Mouse (Mus musculus) limb, embryonic 12.5 days (tissue): ENCODE measurements at regions not wholly inside any gene's neighbourhood (a gene's known extent, or its start where the extent isn't known, plus 50 kb on each side); places are given as distances from the start of the nearest gene placed in this dataset.

Source experiments
- ATAC-seq: fragments of 200-750 bp; cut with Nextera tagmentation; 2 replicates; pipeline ENCODE4 v1.8.0; 2017; ENCODE audit warnings: low read depth, moderate TSS enrichment; ENCODE audit not compliant: insufficient number of reproducible peaks, insufficient read depth, low FRiP score, low TSS enrichment
- H3K27ac ChIP-seq: fragments of 300-500 bp; sonication (generic); 2 replicates; pipeline ENCODE4 v1.5.1; 2016; ENCODE audit warnings: mild to moderate bottlenecking, moderate library complexity
- H3K27me3 ChIP-seq: fragments of 300-500 bp; sonication (generic); 2 replicates; pipeline ENCODE4 v1.6.1; 2016; ENCODE audit warnings: mild to moderate bottlenecking, moderate library complexity
- H3K36me3 ChIP-seq: fragments of 300-500 bp; sonication (generic); 2 replicates; pipeline ENCODE4 v1.6.1; 2016; ENCODE audit warnings: mild to moderate bottlenecking, moderate library complexity
- H3K4me1 ChIP-seq: fragments of 300-500 bp; sonication (generic); replicated peaks from 2 replicates; pipeline ENCODE4 v1.6.1; 2016
- H3K4me2 ChIP-seq: fragments of 300-500 bp; sonication (generic); 2 replicates; pipeline ENCODE4 v1.6.1; 2016; ENCODE audit warnings: mild to moderate bottlenecking, moderate library complexity
- H3K4me3 ChIP-seq: fragments of 300-500 bp; sonication (generic); replicated peaks from 2 replicates; pipeline ENCODE4 v1.5.1; 2016; ENCODE audit warnings: mild to moderate bottlenecking
- H3K9ac ChIP-seq: fragments of 300-500 bp; sonication (generic); replicated peaks from 2 replicates; pipeline ENCODE4 v1.6.1; 2016; ENCODE audit warnings: mild to moderate bottlenecking, moderate library complexity
- H3K9me3 ChIP-seq: fragments of 300-500 bp; sonication (generic); 2 replicates; pipeline ENCODE4 v1.6.1; 2016; ENCODE audit warnings: mild to moderate bottlenecking, moderate library complexity
- whole genome bisulfite sequencing: fragments of 180-500 bp; shearing (Covaris S2); methylation state at CpG from one replicate; pipeline ENCODE4 v1.1.7; 2016; 5-methylcytosine and 5-hydroxymethylcytosine counted together

GRCm38 (mm10) chr9:98714661-98715060 is 113.2 kb upstream of the Mrps22 start:
- Histone ChIP-seq H3K4me3 (no peak overlapping the region), H3K4me2 (no peak overlapping the region), H3K9me3 (no peaks in the 10 kb centered on the region), H3K9ac (no peak overlapping the region), H3K27me3 (no peaks in the 10 kb centered on the region), H3K4me1 (peaks cover 29% of the 10 kb centered on the region), H3K27ac (no peak overlapping the region), H3K36me3 (no peaks in the 10 kb centered on the region)
- 80% methylated on average over 9 of the region's 9 CpGs for WGBS
- ATAC-seq = no peak

DNA sequence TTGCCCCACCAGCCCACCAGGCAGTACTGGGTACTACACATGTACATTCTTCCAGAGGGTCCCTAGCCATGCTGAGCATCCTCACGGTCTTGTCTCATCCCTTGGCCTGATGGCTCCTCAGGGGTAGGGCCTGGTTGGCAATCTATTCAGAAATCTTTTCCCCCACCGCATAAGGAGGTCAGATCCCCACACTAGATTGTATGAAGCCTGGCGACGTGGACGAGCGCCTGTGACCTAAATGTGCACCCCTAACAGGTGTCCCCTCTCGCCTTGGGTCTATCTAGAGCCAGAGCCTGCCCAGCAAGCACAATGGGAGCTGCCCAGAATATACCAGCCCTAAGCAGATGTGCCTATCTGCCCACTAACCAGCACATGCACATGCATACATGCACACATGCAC is 111.4 kb upstream of the Mrps22 start:
- Histone ChIP-seq H3K9ac (no peak overlapping the region), H3K27ac (no peak overlapping the region), H3K4me3 (no peak overlapping the region), H3K4me2 (no peak overlapping the region), H3K9me3 (no peaks in the 10 kb centered on the region), H3K36me3 (no peaks in the 10 kb centered on the region), H3K27me3 (no peaks in the 10 kb centered on the region), H3K4me1 (peaks cover 47% of the 10 kb centered on the region)
- ATAC-seq = no peak
- WGBS = 94% methylated on average over 7 of the region's 7 CpGs

DNA sequence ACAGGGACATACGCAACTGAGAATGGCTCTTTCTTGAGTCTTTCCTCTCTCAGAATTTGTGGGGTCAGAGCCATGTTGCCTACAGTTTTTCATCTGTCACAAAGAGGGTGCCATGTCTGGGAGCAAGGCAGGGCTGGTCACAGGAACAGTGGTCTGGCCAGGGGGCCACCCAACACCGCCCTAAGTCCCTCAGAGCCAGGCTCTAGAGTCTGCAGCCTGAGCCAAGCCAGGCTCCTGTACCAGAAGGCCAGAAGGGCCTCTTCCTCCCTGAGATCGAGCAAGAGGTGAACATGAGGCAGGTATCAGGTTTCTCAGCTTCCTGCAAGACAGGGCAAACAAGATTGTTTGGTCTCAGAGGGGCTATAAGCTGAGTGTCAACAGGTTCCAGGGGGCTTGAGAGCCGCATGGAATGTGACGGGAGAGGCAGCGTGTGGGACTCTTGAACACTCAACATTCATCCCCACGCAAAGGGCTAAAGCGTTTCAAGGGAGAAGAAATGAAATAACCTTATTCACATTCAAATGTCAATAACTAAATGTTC is 110.6 kb upstream of the Mrps22 start:
- no peaks in the 10 kb centered on the region for H3K9me3 ChIP-seq
- WGBS = 40% methylated on average over 8 of the region's 8 CpGs
- H3K9ac ChIP-seq = no peak overlapping the region
- H3K4me3 ChIP-seq = no peak overlapping the region
- no peak overlapping the region for H3K27ac ChIP-seq
- H3K4me2 ChIP-seq = no peak overlapping the region
- no peaks in the 10 kb centered on the region for H3K36me3 ChIP-seq
- H3K4me1 ChIP-seq = peaks cover 52% of the 10 kb centered on the region
- ATAC-seq = peak; percentile 51
- no peaks in the 10 kb centered on the region for H3K27me3 ChIP-seq

DNA sequence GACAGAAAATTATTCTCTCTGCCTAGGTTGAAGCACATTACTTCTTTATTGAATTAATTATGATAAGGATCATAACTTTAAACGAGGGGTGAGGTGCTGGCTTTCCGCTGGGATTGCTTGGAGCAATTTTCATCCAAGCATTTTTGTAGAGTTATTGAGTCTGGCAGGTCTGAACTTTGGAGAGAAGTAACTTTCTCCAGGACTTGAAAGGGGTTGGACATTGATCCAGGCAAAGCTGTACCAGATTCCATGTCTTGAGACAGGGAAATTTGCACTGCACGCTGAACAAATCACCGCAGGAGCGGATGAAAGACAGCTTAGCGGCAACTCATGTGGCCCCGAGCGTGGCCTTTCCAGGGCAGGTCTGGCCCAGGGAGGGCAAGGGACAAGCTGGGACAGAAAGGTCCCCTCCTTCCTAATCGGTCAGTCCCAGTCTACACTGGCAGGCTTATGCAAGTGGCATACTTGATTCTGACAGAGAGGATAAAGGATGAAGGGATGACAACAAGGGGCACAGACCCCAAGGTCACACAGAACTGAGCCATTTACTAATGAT is 108.8 kb upstream of the Mrps22 start:
- peak overlapping the region; percentile 85 for H3K27ac ChIP-seq
- H3K4me2 ChIP-seq = peak overlapping the region; percentile 34
- ATAC-seq = 0 out of 2 replicates have a peak, but pooled peaks have one; percentile 13
- H3K4me3 ChIP-seq = no peak overlapping the region
- no peak overlapping the region for H3K9ac ChIP-seq
- no peaks in the 10 kb centered on the region for H3K27me3 ChIP-seq
- peaks cover 56% of the 10 kb centered on the region for H3K4me1 ChIP-seq
- WGBS = 33% methylated on average over 9 of the region's 9 CpGs
- H3K9me3 ChIP-seq = no peaks in the 10 kb centered on the region
- H3K36me3 ChIP-seq = no peaks in the 10 kb centered on the region

GRCm38 (mm10) chr9:98708001-98708680 is 106.7 kb upstream of the Mrps22 start:
- no peak for ATAC-seq
- Histone ChIP-seq H3K4me1 (peaks cover 64% of the 10 kb centered on the region), H3K27me3 (no peaks in the 10 kb centered on the region), H3K9ac (no peak overlapping the region), H3K36me3 (no peaks in the 10 kb centered on the region), H3K4me3 (no peak overlapping the region), H3K9me3 (no peaks in the 10 kb centered on the region), H3K4me2 (peak overlapping the region; percentile 33; the same call in 1 of the 2 replicates), H3K27ac (no peak overlapping the region)
- WGBS = 26% methylated on average over 18 of the region's 18 CpGs

GRCm38 (mm10) chr9:98707491-98707890 is 106.0 kb upstream of the Mrps22 start:
- no peak overlapping the region for H3K4me3 ChIP-seq
- no peak overlapping the region for H3K4me2 ChIP-seq
- no peaks in the 10 kb centered on the region for H3K36me3 ChIP-seq
- H3K27ac ChIP-seq = no peak overlapping the region
- WGBS = 54% methylated on average over 6 of the region's 6 CpGs
- no peaks in the 10 kb centered on the region for H3K9me3 ChIP-seq
- H3K4me1 ChIP-seq = peaks cover 64% of the 10 kb centered on the region
- no peak overlapping the region for H3K9ac ChIP-seq
- no peak for ATAC-seq
- H3K27me3 ChIP-seq = no peaks in the 10 kb centered on the region

DNA sequence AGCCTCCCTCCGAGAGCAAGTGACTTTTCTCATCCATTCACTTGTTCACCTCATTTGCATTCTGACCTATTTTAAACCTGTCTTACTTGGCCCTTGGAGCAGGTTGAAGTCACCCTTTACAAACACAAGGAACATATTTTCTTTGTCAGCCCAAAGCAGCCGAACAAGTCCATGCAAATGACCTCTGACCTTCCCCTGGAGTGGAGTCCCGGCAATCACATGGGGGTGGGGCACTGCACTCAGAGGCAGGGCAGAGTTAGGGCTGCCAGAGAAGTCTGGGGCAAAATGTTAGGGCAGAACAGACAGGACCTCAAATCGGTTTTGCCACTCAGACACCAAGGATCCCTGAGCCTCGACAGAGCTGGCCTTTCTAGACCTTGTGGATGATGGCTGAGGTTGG is 102.7 kb upstream of the Mrps22 start:
- peaks cover 42% of the 10 kb centered on the region for H3K4me1 ChIP-seq
- no peak for ATAC-seq
- H3K27ac ChIP-seq = no peak overlapping the region
- H3K9ac ChIP-seq = no peak overlapping the region
- H3K9me3 ChIP-seq = no peaks in the 10 kb centered on the region
- no peak overlapping the region for H3K4me3 ChIP-seq
- H3K4me2 ChIP-seq = no peak overlapping the region
- H3K36me3 ChIP-seq = no peaks in the 10 kb centered on the region
- H3K27me3 ChIP-seq = no peaks in the 10 kb centered on the region
- 21% methylated on average over 5 of the region's 5 CpGs for WGBS

- H3K27ac ChIP-seq = no peak overlapping the region
- no peaks in the 10 kb centered on the region for H3K9me3 ChIP-seq
- H3K27me3 ChIP-seq = no peaks in the 10 kb centered on the region
- H3K9ac ChIP-seq = no peak overlapping the region
- peaks cover 34% of the 10 kb centered on the region for H3K4me1 ChIP-seq
- WGBS = 69% methylated on average over 9 of the region's 9 CpGs
- no peak for ATAC-seq
- no peak overlapping the region for H3K4me3 ChIP-seq
- H3K36me3 ChIP-seq = no peaks in the 10 kb centered on the region
- H3K4me2 ChIP-seq = no peak overlapping the region
Observed at GRCm38 (mm10) chr9:98703331-98703730, 101.9 kb upstream of the Mrps22 start.

GRCm38 (mm10) chr9:98700571-98700970 is 99.1 kb upstream of the Mrps22 start:
- H3K4me3 ChIP-seq = no peak overlapping the region

GRCm38 (mm10) chr9:98697155-98697554 is 95.7 kb upstream of the Mrps22 start:
- no peaks in the 10 kb centered on the region for H3K36me3 ChIP-seq
- no peak overlapping the region for H3K27ac ChIP-seq
- no peak overlapping the region for H3K4me3 ChIP-seq
- no peaks in the 10 kb centered on the region for H3K9me3 ChIP-seq
- 33% methylated on average over 7 of the region's 7 CpGs for WGBS
- H3K9ac ChIP-seq = no peak overlapping the region
- peaks cover 7% of the 10 kb centered on the region; the same call in 1 of the 2 replicates for H3K4me1 ChIP-seq
- no peaks in the 10 kb centered on the region for H3K27me3 ChIP-seq
- H3K4me2 ChIP-seq = no peak overlapping the region
- no peak for ATAC-seq

More at GRCm38 (mm10) chr9:98700571-98700970, 99.1 kb upstream of the Mrps22 start:
- WGBS = 91% methylated on average over 5 of the region's 5 CpGs
- H3K27me3 ChIP-seq = no peaks in the 10 kb centered on the region
- H3K4me1 ChIP-seq = peaks cover 20% of the 10 kb centered on the region
- ATAC-seq = no peak
- H3K9me3 ChIP-seq = no peaks in the 10 kb centered on the region
- no peak overlapping the region for H3K4me2 ChIP-seq
- no peak overlapping the region for H3K27ac ChIP-seq
- no peaks in the 10 kb centered on the region for H3K36me3 ChIP-seq
- H3K9ac ChIP-seq = no peak overlapping the region

DNA sequence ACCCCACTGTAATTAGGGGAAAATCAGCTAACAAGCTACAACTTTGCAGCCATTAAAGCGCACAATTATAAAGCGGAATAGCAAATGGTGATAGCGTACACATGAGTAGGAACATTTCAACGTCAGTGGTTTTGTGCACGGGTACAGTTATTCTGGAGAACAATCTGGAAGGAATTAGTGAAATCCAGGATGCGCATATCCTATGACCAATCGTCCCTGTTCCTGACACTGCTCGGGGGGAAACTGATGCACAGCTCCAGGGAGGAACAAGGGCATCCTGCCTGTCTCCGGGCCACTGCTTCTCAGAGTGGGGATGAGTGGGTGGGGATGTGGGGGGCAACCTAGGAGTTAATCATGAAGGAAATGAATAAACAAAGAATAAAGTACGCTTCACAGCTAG is 93.6 kb upstream of the Mrps22 start:
- Histone ChIP-seq H3K36me3 (no peaks in the 10 kb centered on the region), H3K27me3 (no peaks in the 10 kb centered on the region), H3K4me2 (no peak overlapping the region), H3K4me1 (peaks cover 15% of the 10 kb centered on the region), H3K9ac (no peak overlapping the region), H3K27ac (no peak overlapping the region), H3K4me3 (no peak overlapping the region), H3K9me3 (no peaks in the 10 kb centered on the region)
- no peak for ATAC-seq
- WGBS = 58% methylated on average over 10 of the region's 10 CpGs
